Mouse (Mus musculus): ENCODE results near the gene Aqp3.

GRCm38 (mm10) chr4:41124180-41124951 is 26.4 kb upstream of the Aqp3 start, which contains the start of gene Nol6:
- TF ChIP-seq CTCF (IDR thresholded peaks at IDR 0.05; ENCODE audit: borderline replicate concordance, insufficient read depth, low read length): no peak
- peak; percentile 37 for TF ChIP-seq POLR2A (IDR thresholded peaks at IDR 0.05; ENCODE audit: low read depth, low read length)
